Mouse (Mus musculus): ENCODE results near the gene Olfr1366. TPM values are rescaled to one million over a fixed set of nuclear protein-coding genes. Genes with fewer than 3 reads are reported as not detected.

Gene Olfr1366
- total and polyA plus RNA-seq, 3 experiments: not detected

DNA sequence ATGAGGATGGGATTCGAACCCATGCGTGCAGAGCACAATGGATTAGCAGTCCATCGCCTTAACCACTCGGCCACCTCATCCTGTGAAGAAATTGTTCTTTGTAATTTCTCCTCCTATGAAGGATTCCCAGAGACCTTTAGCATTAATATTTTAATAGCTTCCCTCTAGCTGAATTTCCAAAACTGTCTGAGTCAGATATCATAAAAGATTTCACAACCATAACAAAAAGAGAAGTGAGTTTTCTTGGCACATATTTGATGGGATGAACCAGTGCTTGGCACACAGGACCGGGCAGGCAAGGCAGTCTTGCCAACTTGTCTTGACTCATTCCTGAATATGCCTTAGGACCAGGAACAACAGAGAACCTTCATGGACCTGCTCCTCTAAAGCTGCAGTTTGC lies 49.8 kb downstream of the Olfr1366 start:
- no peaks in the 10 kb centered on the region for H3K36me3 ChIP-seq (ENCODE audit: control insufficient read depth, insufficient read depth, low read length)
- 88% methylated on average over 5 of the region's 5 CpGs for WGBS
- H3K4me1 ChIP-seq (ENCODE audit: control insufficient read depth, insufficient read depth, low read length): no peaks in the 10 kb centered on the region
- H3K4me3 ChIP-seq: no peak overlapping the region
- no peak overlapping the region for H3K9ac ChIP-seq (ENCODE audit: low read depth, low read length)
- no peak overlapping the region for H3K27ac ChIP-seq
- H3K27me3 ChIP-seq (ENCODE audit: control insufficient read depth, insufficient read depth, low read length): no peaks in the 10 kb centered on the region
- H3K79me2 ChIP-seq (replicated peaks; ENCODE audit: control insufficient read depth, insufficient read depth, low read length): no peaks in the 10 kb centered on the region
- no peak for DNase-seq
- intact Hi-C loops (cut with DNase I): no loop called here
- no peak for TF ChIP-seq POLR2A (IDR thresholded peaks at IDR 0.05; ENCODE audit: insufficient read depth, low read depth, low read length)

DNA sequence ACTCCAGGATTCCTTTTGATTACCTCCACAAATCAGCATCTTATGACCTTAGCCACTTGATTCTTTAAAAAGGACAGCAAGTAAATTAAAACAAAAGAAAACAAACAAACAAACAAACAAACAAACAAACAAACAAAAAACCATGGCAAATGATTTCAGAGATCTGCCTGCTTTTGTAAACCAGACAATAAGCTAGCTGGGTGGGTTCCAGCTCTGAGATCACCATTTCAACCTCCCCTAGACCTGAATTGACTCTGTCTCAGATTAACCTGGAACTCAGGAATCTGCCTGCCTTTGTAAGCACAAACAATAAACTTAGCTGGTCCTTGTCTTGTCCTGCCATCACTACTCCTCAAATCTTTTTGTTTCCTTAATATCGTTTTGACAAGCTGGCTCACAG lies 55.7 kb downstream of the Olfr1366 start:
- TF ChIP-seq EP300 (IDR thresholded peaks at IDR 0.05; ENCODE audit: insufficient read depth, low read depth, low read length) (no peak), POLR2A (IDR thresholded peaks at IDR 0.05; ENCODE audit: insufficient read depth, low read depth, low read length) (no peak), CTCF (IDR thresholded peaks at IDR 0.05) (no peak)
- Histone ChIP-seq H3K9ac (ENCODE audit: low read depth, low read length) (no peak overlapping the region), H3K27me3 (ENCODE audit: control insufficient read depth, insufficient read depth, low read length) (no peaks in the 10 kb centered on the region), H3K27ac (no peak overlapping the region), H3K36me3 (ENCODE audit: control insufficient read depth, insufficient read depth, low read length) (no peaks in the 10 kb centered on the region; the same call in 1 of the 2 replicates), H3K79me2 (replicated peaks; ENCODE audit: control insufficient read depth, insufficient read depth, low read length) (no peaks in the 10 kb centered on the region), H3K4me3 (no peak overlapping the region), H3K4me1 (ENCODE audit: control insufficient read depth, insufficient read depth, low read length) (no peaks in the 10 kb centered on the region)
- intact Hi-C loops (cut with DNase I): no loop called here
- no peak for DNase-seq
- whole genome bisulfite sequencing: 87% methylated on average over 1 of the region's 1 CpGs

Other genes with a start within 250 kb of the Olfr1366 start
Only the 30 nearest of the 31 such genes appear.
- not detected for gene Gpx6, start 230.7 kb downstream of the Olfr1366 start, total RNA-seq (2021)
- not detected in 2 replicates for gene Gpx6, start 230.7 kb downstream of the Olfr1366 start, polyA plus RNA-seq (2012; rRNA removed)
- not detected for gene Olfr1367, start 195.9 kb downstream of the Olfr1366 start, total RNA-seq (2021)
- not detected in 2 replicates for gene Olfr1367, start 195.9 kb downstream of the Olfr1366 start, polyA plus RNA-seq (2012; rRNA removed)
- gene Zscan12, start 180.0 kb downstream of the Olfr1366 start, total RNA-seq (2021): 1 to 10 TPM; 4.8 to 5.1 TPM
- gene Zscan12, start 180.0 kb downstream of the Olfr1366 start, polyA plus RNA-seq (2012; rRNA removed): 1.3 and 2.5 TPM in 2 replicates
- 10 to 100 TPM; 23.2 to 27.7 TPM for gene Zkscan3, start 140.1 kb downstream of the Olfr1366 start, total RNA-seq (2021)
- 18.7 and 35.6 TPM in 2 replicates for gene Zkscan3, start 140.1 kb downstream of the Olfr1366 start, polyA plus RNA-seq (2012; rRNA removed)
- under 1 TPM; 0.41 to 0.50 TPM for gene Pgbd1, start 101.8 kb downstream of the Olfr1366 start, total RNA-seq (2021)
- gene Pgbd1, start 101.8 kb downstream of the Olfr1366 start, polyA plus RNA-seq (2012; rRNA removed): 0.43 and 0.59 TPM in 2 replicates
- gene Zscan26, start 89.1 kb downstream of the Olfr1366 start, total RNA-seq (2021): 10 to 100 TPM; 21.8 TPM
- gene Zscan26, start 89.1 kb downstream of the Olfr1366 start, polyA plus RNA-seq (2012; rRNA removed): 14.8 and 25.6 TPM in 2 replicates
- gene Nkapl, start 74.3 kb downstream of the Olfr1366 start, total RNA-seq (2021): under 1 TPM; 0.34 to 0.99 TPM
- 0.18 TPM in 1 of 2 replicates, not detected in the other for gene Nkapl, start 74.3 kb downstream of the Olfr1366 start, polyA plus RNA-seq (2012; rRNA removed)
- 1 to 10 TPM in 1 of 2 experiments, under 1 TPM in 1; 0.77 to 1.1 TPM for gene Zkscan4, start 63.9 kb downstream of the Olfr1366 start, total RNA-seq (2021)
- gene Zkscan4, start 63.9 kb downstream of the Olfr1366 start, polyA plus RNA-seq (2012; rRNA removed): 0.47 and 0.94 TPM in 2 replicates
- not detected for gene Gm10065, start 63.4 kb downstream of the Olfr1366 start, total RNA-seq (2021)
- gene Gm10065, start 63.4 kb downstream of the Olfr1366 start, polyA plus RNA-seq (2012; rRNA removed): not detected in 2 replicates
- 10 to 100 TPM; 25.4 to 27.3 TPM for gene AK157302, start 47.6 kb downstream of the Olfr1366 start, total RNA-seq (2021)
- 0.82 and 2.0 TPM in 2 replicates for gene AK157302, start 47.6 kb downstream of the Olfr1366 start, polyA plus RNA-seq (2012; rRNA removed)
- 100 to 1,000 TPM; 241 to 252 TPM for gene Gm11273, start 41.4 kb downstream of the Olfr1366 start, total RNA-seq (2021)
- 65.2 and 74.9 TPM in 2 replicates for gene Gm11273, start 41.4 kb downstream of the Olfr1366 start, polyA plus RNA-seq (2012; rRNA removed)
- gene Zkscan8, start 11.7 kb downstream of the Olfr1366 start, total RNA-seq (2021): 10 to 100 TPM in 1 of 2 experiments, 1 to 10 TPM in 1; 9.1 to 12.3 TPM
- gene Zkscan8, start 11.7 kb downstream of the Olfr1366 start, polyA plus RNA-seq (2012; rRNA removed): 2.8 and 6.3 TPM in 2 replicates
- not detected for gene Olfr1535, start 17.1 kb upstream of the Olfr1366 start, total RNA-seq (2021)
- gene Olfr1535, start 17.1 kb upstream of the Olfr1366 start, polyA plus RNA-seq (2012; rRNA removed): not detected in 2 replicates
- gene Olfr1364, start 39.0 kb upstream of the Olfr1366 start, total RNA-seq (2021): not detected
- gene Olfr1364, start 39.0 kb upstream of the Olfr1366 start, polyA plus RNA-seq (2012; rRNA removed): not detected in 2 replicates
- gene Olfr1362, start 71.2 kb upstream of the Olfr1366 start, total RNA-seq (2021): not detected
- not detected in 2 replicates for gene Olfr1362, start 71.2 kb upstream of the Olfr1366 start, polyA plus RNA-seq (2012; rRNA removed)
- not detected for gene Olfr11, start 99.7 kb upstream of the Olfr1366 start, total RNA-seq (2021)
- gene Olfr11, start 99.7 kb upstream of the Olfr1366 start, polyA plus RNA-seq (2012; rRNA removed): not detected in 2 replicates
- not detected for gene Olfr1361, start 120.6 kb upstream of the Olfr1366 start, total RNA-seq (2021)
- gene Olfr1361, start 120.6 kb upstream of the Olfr1366 start, polyA plus RNA-seq (2012; rRNA removed): not detected in 2 replicates
- not detected for gene Olfr1360, start 134.6 kb upstream of the Olfr1366 start, total RNA-seq (2021)
- not detected in 2 replicates for gene Olfr1360, start 134.6 kb upstream of the Olfr1366 start, polyA plus RNA-seq (2012; rRNA removed)
- not detected for gene Olfr1359, start 155.3 kb upstream of the Olfr1366 start, total RNA-seq (2021)
- gene Olfr1359, start 155.3 kb upstream of the Olfr1366 start, polyA plus RNA-seq (2012; rRNA removed): not detected in 2 replicates
- 10 to 100 TPM; 10.5 to 12.9 TPM for gene Hist1h2bl, start 173.3 kb upstream of the Olfr1366 start, total RNA-seq (2021)
- not detected in 2 replicates for gene Hist1h2bl, start 173.3 kb upstream of the Olfr1366 start, polyA plus RNA-seq (2012; rRNA removed)
- 1 to 10 TPM; 3.5 to 9.1 TPM for gene Hist1h2ai, start 173.6 kb upstream of the Olfr1366 start, total RNA-seq (2021)
- 1.6 TPM in 1 of 2 replicates, not detected in the other for gene Hist1h2ai, start 173.6 kb upstream of the Olfr1366 start, polyA plus RNA-seq (2012; rRNA removed)
- gene Hist1h3h, start 174.9 kb upstream of the Olfr1366 start, total RNA-seq (2021): 1 to 10 TPM; 5.5 to 9.1 TPM
- gene Hist1h3h, start 174.9 kb upstream of the Olfr1366 start, polyA plus RNA-seq (2012; rRNA removed): not detected in 2 replicates
- 1 to 10 TPM in 1 of 2 experiments, under 1 TPM in 1; 0.78 to 2.8 TPM for gene Hist1h2bm, start 179.2 kb upstream of the Olfr1366 start, total RNA-seq (2021)
- gene Hist1h2bm, start 179.2 kb upstream of the Olfr1366 start, polyA plus RNA-seq (2012; rRNA removed): 0.27 TPM in 1 of 2 replicates, not detected in the other
- gene Hist1h4j, start 192.3 kb upstream of the Olfr1366 start, total RNA-seq (2021): 1 to 10 TPM; 1.8 to 3.2 TPM
- gene Hist1h4j, start 192.3 kb upstream of the Olfr1366 start, polyA plus RNA-seq (2012; rRNA removed): 0.73 TPM in 1 of 2 replicates, not detected in the other
- 10 to 100 TPM; 24.6 to 31.5 TPM for gene Hist1h4k, start 207.7 kb upstream of the Olfr1366 start, total RNA-seq (2021)
- gene Hist1h4k, start 207.7 kb upstream of the Olfr1366 start, polyA plus RNA-seq (2012; rRNA removed): 4.9 TPM in 1 of 2 replicates, not detected in the other
- gene Hist1h2ak, start 211.0 kb upstream of the Olfr1366 start, total RNA-seq (2021): 1 to 10 TPM; 1.3 to 4.2 TPM
- gene Hist1h2ak, start 211.0 kb upstream of the Olfr1366 start, polyA plus RNA-seq (2012; rRNA removed): 0.62 TPM in 1 of 2 replicates, not detected in the other
- gene Hist1h2bn, start 211.3 kb upstream of the Olfr1366 start, total RNA-seq (2021): 1 to 10 TPM; 2.6 to 6.9 TPM
- gene Hist1h2bn, start 211.3 kb upstream of the Olfr1366 start, polyA plus RNA-seq (2012; rRNA removed): 1.6 and 1.9 TPM in 2 replicates
- gene Hist1h1b, start 237.8 kb upstream of the Olfr1366 start, total RNA-seq (2021): 1 to 10 TPM; 2.3 to 2.5 TPM
- not detected in 2 replicates for gene Hist1h1b, start 237.8 kb upstream of the Olfr1366 start, polyA plus RNA-seq (2012; rRNA removed)
- 10 to 100 TPM in 1 of 2 experiments, 1 to 10 TPM in 1; 9.1 to 13.1 TPM for gene Hist1h3i, start 240.6 kb upstream of the Olfr1366 start, total RNA-seq (2021)
- 1.1 and 1.7 TPM in 2 replicates for gene Hist1h3i, start 240.6 kb upstream of the Olfr1366 start, polyA plus RNA-seq (2012; rRNA removed)
- not detected for gene Hist1h2an, start 244.4 kb upstream of the Olfr1366 start, total RNA-seq (2021)
- gene Hist1h2an, start 244.4 kb upstream of the Olfr1366 start, polyA plus RNA-seq (2012; rRNA removed): not detected in 2 replicates

Data from heart, adult 2 months (tissue).